Mouse (Mus musculus) limb, embryonic 11.5 days (tissue): ENCODE results near the gene Nrp2. TPM values are rescaled to one million over a fixed set of nuclear protein-coding genes. Genes with fewer than 3 reads are reported as not detected.
A peak's percentile ranks its signal among the peaks of the same experiment; 100 is the strongest.

Experiments
- ATAC-seq: fragments of 200-750 bp; cut with Nextera tagmentation; 2 replicates; pipeline ENCODE4 v1.8.0; 2017; ENCODE audit warnings: low read depth; ENCODE audit not compliant: insufficient number of reproducible peaks, low FRiP score, low TSS enrichment
- DNase-seq: peaks from one replicate; pipeline ENCODE4 v3.0.0-alpha.2; 2015; ENCODE audit warnings: low spot score
- H3K27ac ChIP-seq: fragments of 300-500 bp; sonication (generic); replicated peaks from 2 replicates; pipeline ENCODE4 v1.5.1; 2014; ENCODE audit warnings: low read depth, mild to moderate bottlenecking, low read length
- H3K27me3 ChIP-seq: fragments of 300-500 bp; sonication (generic); 2 replicates; pipeline ENCODE4 v1.6.1; 2014; ENCODE audit warnings: mild to moderate bottlenecking, low read length, mixed read lengths; ENCODE audit not compliant: control insufficient read depth, insufficient read depth
- H3K36me3 ChIP-seq: fragments of 300-500 bp; sonication (generic); 2 replicates; pipeline ENCODE4 v1.6.1; 2014; ENCODE audit warnings: mild to moderate bottlenecking, low read length, moderate library complexity, mixed read lengths; ENCODE audit not compliant: control insufficient read depth, insufficient read depth
- H3K4me1 ChIP-seq: fragments of 300-500 bp; sonication (generic); 2 replicates; pipeline ENCODE4 v1.6.1; 2014; ENCODE audit warnings: low read length, mixed read lengths; ENCODE audit not compliant: control insufficient read depth, insufficient read depth
- H3K4me2 ChIP-seq: fragments of 300-500 bp; sonication (generic); 2 replicates; pipeline ENCODE4 v1.6.1; 2014; ENCODE audit warnings: low read depth, mild to moderate bottlenecking, moderate library complexity; ENCODE audit not compliant: severe bottlenecking
- H3K4me3 ChIP-seq: fragments of 300-500 bp; sonication (generic); 2 replicates; pipeline ENCODE4 v1.5.1; 2014; ENCODE audit warnings: low read depth, low read length
- H3K9ac ChIP-seq: fragments of 300-500 bp; sonication (generic); 2 replicates; pipeline ENCODE4 v1.6.1; 2014; ENCODE audit warnings: mild to moderate bottlenecking, low read length
- H3K9me3 ChIP-seq: fragments of 300-500 bp; sonication (generic); 2 replicates; pipeline ENCODE4 v1.6.1; 2016; ENCODE audit warnings: low read length; ENCODE audit not compliant: control insufficient read depth
- WGBS: fragments of 180-500 bp; shearing (Covaris S2); extraction: QIAGEN DNeasy Blood & Tissue Kit; methylation state at CpG from one replicate; pipeline ENCODE4 v1.1.7; 2014; 5-methylcytosine and 5-hydroxymethylcytosine counted together
- polyA plus RNA-seq: library from polyadenylated mRNA; unstranded; fragments of >200 nt; fragmentation: Nextera tagmentation; extraction: Ambion mirVana; gene quantifications from 2 replicates; pipeline ENCODE4 v1.2.1, GENCODE M21; 2014

Nrp2 gene
- polyA plus RNA-seq, 1 experiment from 2014 or later = 58.9 TPM

DNA sequence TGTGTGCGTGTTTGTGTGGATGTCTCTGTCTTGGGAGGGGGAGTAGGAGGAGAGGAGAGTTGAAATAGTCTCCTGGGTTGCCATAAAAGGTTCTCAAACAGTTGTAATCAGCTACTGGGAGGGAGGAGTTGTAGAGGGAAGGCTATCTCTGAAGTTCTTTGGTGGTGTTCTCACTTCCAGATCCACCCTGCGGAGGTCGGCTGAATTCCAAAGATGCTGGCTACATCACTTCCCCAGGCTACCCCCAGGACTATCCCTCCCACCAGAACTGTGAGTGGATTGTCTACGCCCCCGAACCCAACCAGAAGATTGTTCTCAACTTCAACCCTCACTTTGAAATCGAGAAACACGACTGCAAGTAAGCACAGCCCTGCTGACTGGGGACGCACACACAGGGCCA lies 15.7 kb downstream of the Nrp2 start:
- no peaks in the 10 kb centered on the region for H3K9me3 ChIP-seq
- H3K27ac ChIP-seq = no peak overlapping the region
- WGBS = 64% methylated on average over 8 of the region's 8 CpGs
- H3K36me3 ChIP-seq = no peaks in the 10 kb centered on the region
- H3K9ac ChIP-seq = no peak overlapping the region
- ATAC-seq (no peak), DNase-seq (no peak)
- H3K4me1 ChIP-seq = peaks cover 21% of the 10 kb centered on the region
- H3K27me3 ChIP-seq = no peaks in the 10 kb centered on the region
- H3K4me2 ChIP-seq = no peak overlapping the region
- H3K4me3 ChIP-seq = no peak overlapping the region

DNA sequence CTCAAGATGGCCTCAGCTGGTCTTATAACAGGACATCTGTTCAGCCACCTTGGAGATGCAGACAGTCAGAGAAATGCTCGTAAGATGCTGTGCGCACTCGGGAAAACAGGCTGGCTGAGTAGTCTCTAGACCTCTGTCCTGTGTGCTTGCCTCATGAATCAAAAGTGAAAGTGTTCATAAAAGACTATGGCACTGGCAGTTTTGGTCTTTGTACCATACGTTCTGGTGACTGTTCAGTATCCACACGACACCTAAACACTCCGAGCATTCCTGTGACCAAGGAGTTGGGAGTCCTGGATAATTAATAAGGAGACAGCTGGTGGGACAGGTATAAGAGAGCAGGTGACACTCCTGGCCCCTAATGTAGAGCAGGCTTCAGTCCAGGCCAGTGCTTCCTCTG lies 16.7 kb downstream of the Nrp2 start:
- H3K4me2 ChIP-seq = no peak overlapping the region
- no peak overlapping the region for H3K27ac ChIP-seq
- H3K4me1 ChIP-seq = peaks cover 21% of the 10 kb centered on the region
- H3K4me3 ChIP-seq = no peak overlapping the region
- no peaks in the 10 kb centered on the region for H3K9me3 ChIP-seq
- no peaks in the 10 kb centered on the region for H3K27me3 ChIP-seq
- DNase-seq (no peak), ATAC-seq (no peak)
- 68% methylated on average over 6 of the region's 6 CpGs for WGBS
- H3K9ac ChIP-seq = no peak overlapping the region
- no peaks in the 10 kb centered on the region for H3K36me3 ChIP-seq

DNA sequence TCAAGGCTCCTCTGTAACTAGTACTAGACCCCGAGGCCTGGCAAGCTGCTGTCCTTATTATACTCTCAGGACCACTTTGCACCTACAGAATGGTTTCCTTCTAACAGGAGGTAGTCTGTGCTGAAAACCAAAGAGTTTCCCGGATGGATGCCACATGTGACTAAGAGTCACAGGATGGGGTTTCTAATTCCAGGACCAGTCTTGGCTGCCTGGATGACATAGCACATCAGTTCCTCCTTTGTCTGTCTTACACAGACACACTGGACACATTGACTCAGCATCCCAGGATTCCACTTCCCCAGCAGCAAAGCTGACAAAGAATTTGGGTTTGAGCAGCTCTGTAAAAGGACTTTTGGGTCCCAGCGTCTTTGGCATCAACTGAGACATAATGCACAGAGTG lies 17.1 kb downstream of the Nrp2 start:
- no peak overlapping the region for H3K4me2 ChIP-seq
- DNase-seq (no peak), ATAC-seq (no peak)
- H3K9ac ChIP-seq = no peak overlapping the region
- no peaks in the 10 kb centered on the region for H3K36me3 ChIP-seq
- H3K27ac ChIP-seq = no peak overlapping the region
- peaks cover 21% of the 10 kb centered on the region for H3K4me1 ChIP-seq
- H3K4me3 ChIP-seq = no peak overlapping the region
- no peaks in the 10 kb centered on the region for H3K27me3 ChIP-seq
- H3K9me3 ChIP-seq = no peaks in the 10 kb centered on the region
- WGBS = 68% methylated on average over 3 of the region's 3 CpGs

DNA sequence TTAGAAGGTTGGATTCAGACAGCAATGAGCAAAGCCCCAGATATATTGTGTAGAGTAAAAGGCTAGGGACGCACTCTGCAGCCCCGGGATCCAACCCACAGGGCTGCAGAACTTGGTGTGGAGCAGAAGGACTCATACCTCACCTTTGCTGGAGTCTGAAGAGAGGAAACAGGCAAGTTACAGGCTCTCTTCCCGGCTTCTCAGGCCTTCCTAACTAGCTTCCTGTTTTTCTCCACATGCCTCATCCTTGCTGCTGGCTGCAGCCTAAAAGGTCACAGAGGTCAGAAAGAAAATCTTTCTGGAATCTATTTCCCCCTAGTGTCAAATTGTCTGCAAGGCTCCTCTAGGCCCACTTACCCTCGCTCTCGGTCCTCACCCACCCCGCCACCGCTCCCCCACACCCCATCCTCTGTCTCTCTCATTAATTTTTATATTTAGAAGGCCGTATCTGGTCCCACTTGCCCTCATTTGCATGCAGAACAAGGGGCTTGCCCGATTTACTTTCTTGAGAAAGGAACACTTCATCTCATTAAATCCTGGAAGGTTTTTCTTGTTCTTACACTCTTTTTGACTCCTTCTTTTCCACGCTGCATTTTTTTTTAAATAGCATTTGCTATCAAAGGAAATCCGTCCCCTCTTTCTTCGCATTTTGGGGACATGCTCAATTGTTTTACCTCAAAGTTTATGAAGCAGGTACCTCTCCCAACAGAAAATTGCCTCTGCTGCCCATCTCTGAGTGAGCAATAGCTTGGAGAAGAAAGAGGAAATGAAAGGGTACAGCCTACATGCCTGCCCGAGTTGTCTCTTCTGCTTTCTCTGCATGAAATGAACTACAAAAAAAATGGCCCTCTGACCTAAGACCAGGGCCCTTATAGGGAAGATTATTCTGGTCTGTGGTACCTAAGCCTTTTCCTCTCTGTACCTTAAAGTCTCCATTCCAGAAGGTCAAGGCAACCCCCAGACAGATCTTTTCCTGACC lies 17.9 kb downstream of the Nrp2 start:
- H3K4me1 ChIP-seq = peaks cover 21% of the 10 kb centered on the region
- ATAC-seq = no peak
- no peak overlapping the region for H3K9ac ChIP-seq
- no peak for DNase-seq
- H3K4me3 ChIP-seq = no peak overlapping the region
- no peaks in the 10 kb centered on the region for H3K36me3 ChIP-seq
- H3K27me3 ChIP-seq = no peaks in the 10 kb centered on the region
- WGBS = 50% methylated on average over 13 of the region's 13 CpGs
- no peak overlapping the region for H3K27ac ChIP-seq
- H3K4me2 ChIP-seq = no peak overlapping the region
- H3K9me3 ChIP-seq = no peaks in the 10 kb centered on the region

DNA sequence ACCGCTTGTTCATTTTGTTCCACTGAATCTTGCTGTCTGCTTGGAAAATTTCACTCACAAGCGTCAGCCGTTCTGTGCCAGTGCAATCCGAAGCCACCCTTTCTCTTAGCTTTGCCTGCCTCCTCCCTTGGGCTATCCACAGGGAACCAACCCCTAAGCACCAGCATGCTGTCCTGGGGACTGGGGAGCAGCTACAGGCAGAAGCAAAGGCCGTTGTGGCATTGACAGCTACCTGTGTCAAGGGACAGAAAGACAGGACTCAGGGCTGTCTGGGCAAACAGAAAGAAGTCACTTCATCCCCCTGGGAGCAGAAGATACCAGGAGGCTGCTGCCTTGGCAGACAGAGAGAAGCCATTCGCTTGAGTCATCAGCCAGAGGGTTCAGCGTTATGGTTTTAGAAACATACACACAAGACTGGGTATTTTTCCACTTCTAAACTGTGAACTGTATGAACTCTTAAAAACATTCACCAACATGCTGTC lies 18.7 kb downstream of the Nrp2 start:
- no peak overlapping the region for H3K4me2 ChIP-seq
- H3K27me3 ChIP-seq = no peaks in the 10 kb centered on the region
- H3K4me1 ChIP-seq = peaks cover 16% of the 10 kb centered on the region
- H3K9ac ChIP-seq = no peak overlapping the region
- H3K27ac ChIP-seq = no peak overlapping the region
- H3K9me3 ChIP-seq = no peaks in the 10 kb centered on the region
- 83% methylated on average over 7 of the region's 7 CpGs for WGBS
- ATAC-seq = no peak
- no peak overlapping the region for H3K4me3 ChIP-seq
- no peaks in the 10 kb centered on the region for H3K36me3 ChIP-seq
- no peak for DNase-seq

DNA sequence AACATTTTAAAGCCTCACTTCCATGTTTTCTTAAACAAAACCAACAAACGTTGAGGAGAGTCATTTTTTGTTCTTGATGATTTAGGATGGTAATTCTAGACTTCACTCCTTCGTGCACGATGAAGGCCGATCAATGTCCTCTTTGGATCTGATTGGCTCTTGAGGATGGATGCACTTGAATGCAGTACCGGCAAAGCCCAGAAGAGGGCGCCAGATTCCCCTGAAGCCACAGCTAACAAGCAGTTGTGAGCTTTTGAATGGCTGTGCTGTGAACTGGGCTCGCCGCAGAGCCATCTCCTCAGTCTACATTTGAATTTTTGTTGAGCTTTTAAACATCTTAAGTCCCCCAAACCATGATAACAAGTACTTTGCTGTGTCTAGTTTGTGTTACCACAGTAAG lies 19.4 kb downstream of the Nrp2 start:
- no peak overlapping the region for H3K4me2 ChIP-seq
- H3K36me3 ChIP-seq = no peaks in the 10 kb centered on the region
- no peak overlapping the region for H3K27ac ChIP-seq
- H3K27me3 ChIP-seq = no peaks in the 10 kb centered on the region
- H3K4me3 ChIP-seq = no peak overlapping the region
- 69% methylated on average over 8 of the region's 8 CpGs for WGBS
- no peak overlapping the region for H3K9ac ChIP-seq
- peaks cover 8% of the 10 kb centered on the region for H3K4me1 ChIP-seq
- H3K9me3 ChIP-seq = no peaks in the 10 kb centered on the region
- ATAC-seq = no peak
- peak; percentile 77 for DNase-seq

DNA sequence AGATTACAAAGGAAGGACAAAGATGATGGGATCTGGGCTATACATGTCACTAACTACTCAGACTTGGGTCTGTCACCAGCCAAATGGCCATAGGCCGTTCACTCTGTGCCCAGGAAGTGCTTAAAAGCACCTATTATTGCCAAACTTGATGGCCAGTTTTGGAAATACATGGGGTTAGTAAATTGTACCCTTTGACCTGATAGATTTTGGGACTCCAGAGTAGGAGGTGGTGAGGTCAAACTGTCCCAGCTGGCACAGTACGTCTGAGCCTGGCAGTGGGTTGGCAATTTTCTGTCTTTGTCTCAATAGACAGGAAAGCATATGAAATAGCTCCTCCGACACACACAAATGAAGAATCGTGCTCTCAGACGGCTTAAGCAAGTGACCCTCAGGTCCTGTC lies 20.8 kb downstream of the Nrp2 start:
- ATAC-seq (no peak), DNase-seq (no peak)
- Histone ChIP-seq H3K9me3 (no peaks in the 10 kb centered on the region), H3K4me1 (peaks cover 7% of the 10 kb centered on the region), H3K4me3 (no peak overlapping the region), H3K36me3 (no peaks in the 10 kb centered on the region), H3K4me2 (no peak overlapping the region), H3K9ac (no peak overlapping the region), H3K27ac (no peak overlapping the region), H3K27me3 (no peaks in the 10 kb centered on the region)
- WGBS = 78% methylated on average over 5 of the region's 5 CpGs

DNA sequence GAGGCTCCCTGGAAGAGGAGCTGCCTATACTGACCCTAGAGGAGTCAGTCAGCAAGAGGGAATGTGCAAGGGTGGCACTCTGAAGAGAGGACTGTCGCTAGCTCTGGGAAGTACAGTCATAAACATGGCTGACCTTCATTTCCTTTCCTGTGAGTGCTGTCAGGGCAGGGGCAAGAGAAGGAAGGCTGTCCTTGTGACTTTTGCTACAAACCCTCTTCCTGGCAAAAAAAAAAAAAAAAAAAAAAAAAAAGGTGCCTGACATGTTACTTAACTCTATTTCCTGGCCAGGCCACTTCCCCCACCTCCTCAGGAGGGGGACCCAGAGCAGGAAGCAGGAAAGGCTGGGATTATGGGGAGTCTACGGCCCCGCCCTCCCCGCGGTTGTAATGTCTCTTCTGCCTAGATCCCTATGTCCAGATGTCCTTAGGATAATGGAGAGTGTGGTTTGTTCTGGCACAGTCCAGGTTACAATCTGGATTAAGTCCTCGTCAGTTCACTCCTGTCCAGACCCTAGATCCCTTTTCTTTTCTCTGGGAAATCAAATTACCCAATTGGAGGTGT lies 21.5 kb downstream of the Nrp2 start:
- Histone ChIP-seq H3K9me3 (no peaks in the 10 kb centered on the region), H3K4me1 (peaks cover 7% of the 10 kb centered on the region), H3K4me3 (no peak overlapping the region), H3K4me2 (no peak overlapping the region), H3K9ac (no peak overlapping the region), H3K27me3 (no peaks in the 10 kb centered on the region), H3K27ac (no peak overlapping the region), H3K36me3 (no peaks in the 10 kb centered on the region)
- ATAC-seq = no peak
- DNase-seq = no peak
- 59% methylated on average over 6 of the region's 6 CpGs for WGBS
